Mouse (Mus musculus) CD4-positive, CD25-positive, alpha-beta regulatory T cell, adult 2 months (primary cell): ENCODE data around the gene Ppef2.

Experiments
- DNase-seq: peaks from one replicate; pipeline ENCODE4 v3.0.0-alpha.2; 2012; ENCODE audit warnings: low read depth, low spot score

Ppef2 gene

DNA sequence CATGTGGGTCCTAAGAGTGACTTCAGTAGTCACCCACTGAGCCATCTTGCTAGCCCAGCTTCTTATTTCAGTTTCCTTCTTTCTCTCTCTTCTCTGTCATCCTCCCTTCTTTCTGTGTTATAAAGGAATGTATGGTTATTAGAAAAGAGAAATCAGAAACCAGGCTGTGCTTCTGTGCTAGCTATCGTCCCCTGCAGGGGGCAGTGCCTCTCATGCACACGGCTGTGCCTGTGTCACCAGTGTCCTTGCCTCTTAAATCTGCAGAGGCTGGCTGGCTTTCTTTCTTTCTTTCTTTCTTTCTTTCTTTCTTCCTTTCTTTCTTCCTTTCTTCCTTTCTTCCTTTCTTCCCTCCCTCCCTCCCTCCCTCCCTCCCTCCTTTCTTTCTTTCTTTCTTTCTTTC, 60.4 kb downstream of the Ppef2 start:
- DNase-seq: peak; percentile 52

GRCm38 (mm10) chr5:92188881-92189483, 67.1 kb downstream of the Ppef2 start:
- no peak for DNase-seq

GRCm38 (mm10) chr5:92183071-92183830, 72.8 kb downstream of the Ppef2 start:
- DNase-seq: peak; percentile 18
